Mouse (Mus musculus): Measurements from ENCODE around the gene Acadm. TPM values are rescaled to one million over a fixed set of nuclear protein-coding genes. Genes with fewer than 3 reads are reported as not detected.

Acadm gene
- total and polyA plus RNA-seq, 3 experiments: 78.5 to 224 (median 199) TPM

GRCm38 (mm10) chr3:153932461-153932860 is 12.0 kb downstream of the Acadm start:
- dilution Hi-C loops (cut with MboI; ENCODE audit: extremely low pct_ligation_motif_present, extremely low pct_unique_long_range_greater_than_20kb, low sequenced_read_pairs) (no loop called here), in situ Hi-C loops (cut with MboI; ENCODE audit: low pct_ligation_motif_present, low pct_unique_long_range_greater_than_20kb, low sequenced_read_pairs) (no loop called here)
- H3K27ac ChIP-seq (ENCODE audit: insufficient read depth, low read depth): no peak overlapping the region
- H3K79me2 ChIP-seq (replicated peaks; ENCODE audit: control insufficient read depth, extremely low read depth, insufficient read depth, poor library complexity, severe bottlenecking): no peaks in the 10 kb centered on the region; the same call in 1 of the 2 replicates
- peaks cover 0 to 26% of the 10 kb centered on the region in 2 experiments; a peak in 2 of 4 replicates for H3K4me1 ChIP-seq (ENCODE audit: control insufficient read depth in 1 of 2, insufficient read depth in 2 of 2)
- no peak overlapping the region for H3K9ac ChIP-seq (ENCODE audit: insufficient read depth, low read depth)
- DNase-seq (ENCODE audit: extremely low read depth): no peak
- no peak for TF ChIP-seq ELF1 (IDR thresholded peaks at IDR 0.05; ENCODE audit: low read depth, low read length)
- TF ChIP-seq MAFK (IDR thresholded peaks at IDR 0.05; ENCODE audit: insufficient replicate concordance, low read length): no peak
- TF ChIP-seq IRF4 (IDR thresholded peaks at IDR 0.05; ENCODE audit: low read depth, low read length): no peak
- no peak for TF ChIP-seq CTCF (conservative IDR thresholded peaks at IDR 0.05 in 1 of 2, IDR thresholded peaks at IDR 0.05 in 1 of 2; ENCODE audit: low read depth in 2 of 2, low read length in 2 of 2)
- no peak for TF ChIP-seq POLR2A (IDR thresholded peaks at IDR 0.05; ENCODE audit: low read depth, low read length)
- no peak for TF ChIP-seq MAZ (IDR thresholded peaks at IDR 0.05; ENCODE audit: low read depth, low read length)
- TF ChIP-seq HCFC1 (IDR thresholded peaks at IDR 0.05; ENCODE audit: low read depth, low read length): no peak
- H3K4me3 ChIP-seq (replicated peaks in 1 of 3; ENCODE audit: low read depth in 2 of 3, low read length in 2 of 3, poor library complexity in 1 of 3): no peak overlapping the region
- H3K4me2 ChIP-seq (ENCODE audit: insufficient read depth, low read depth, poor library complexity, severe bottlenecking): no peak overlapping the region
- H3K9me3 ChIP-seq (replicated peaks; ENCODE audit: low read length): no peaks in the 10 kb centered on the region
- H3K27me3 ChIP-seq (replicated peaks): no peaks in the 10 kb centered on the region
- H3K36me3 ChIP-seq (replicated peaks in 1 of 2; ENCODE audit: control insufficient read depth in 1 of 2, insufficient read depth in 1 of 2, low read length in 1 of 2): peaks cover 70 to 86% of the 10 kb centered on the region in 2 experiments

GRCm38 (mm10) chr3:153929526-153929925 is 14.9 kb downstream of the Acadm start:
- H3K36me3 ChIP-seq (replicated peaks in 1 of 2; ENCODE audit: control insufficient read depth in 1 of 2, insufficient read depth in 1 of 2, low read length in 1 of 2): peaks cover 63 to 85% of the 10 kb centered on the region in 2 experiments
- H3K27ac ChIP-seq (ENCODE audit: insufficient read depth, low read depth): no peak overlapping the region
- peaks cover 0 to 14% of the 10 kb centered on the region in 2 experiments; a peak in 2 of 4 replicates for H3K4me1 ChIP-seq (ENCODE audit: control insufficient read depth in 1 of 2, insufficient read depth in 2 of 2)
- TF ChIP-seq NRF1 (IDR thresholded peaks at IDR 0.05; ENCODE audit: low read depth, low read length) (no peak), USF1 (IDR thresholded peaks at IDR 0.05; ENCODE audit: low read depth, low read length) (no peak), ELF1 (IDR thresholded peaks at IDR 0.05; ENCODE audit: low read depth, low read length) (no peak), MAFK (IDR thresholded peaks at IDR 0.05; ENCODE audit: insufficient replicate concordance, low read length) (no peak), HCFC1 (IDR thresholded peaks at IDR 0.05; ENCODE audit: low read depth, low read length) (no peak), SIN3A (IDR thresholded peaks at IDR 0.05; ENCODE audit: low read length) (no peak), RCOR1 (conservative IDR thresholded peaks at IDR 0.05; ENCODE audit: low read depth, low read length) (no peak), JUND (conservative IDR thresholded peaks at IDR 0.05; ENCODE audit: low read depth, low read length) (no peak), CHD2 (IDR thresholded peaks at IDR 0.05; ENCODE audit: low read length) (no peak), ZMIZ1 (IDR thresholded peaks at IDR 0.05; ENCODE audit: low read depth, low read length) (no peak), MYC (IDR thresholded peaks at IDR 0.05; ENCODE audit: low read depth, low read length) (no peak), ETS1 (conservative IDR thresholded peaks at IDR 0.05; ENCODE audit: low read depth, low read length) (no peak), SMC3 (IDR thresholded peaks at IDR 0.05; ENCODE audit: low read depth, low read length) (no peak), MEF2A (IDR thresholded peaks at IDR 0.05; ENCODE audit: borderline replicate concordance, low read depth, low read length) (no peak), POLR2A (IDR thresholded peaks at IDR 0.05; ENCODE audit: low read depth, low read length) (no peak)
- H3K27me3 ChIP-seq (replicated peaks): no peaks in the 10 kb centered on the region
- H3K4me2 ChIP-seq (ENCODE audit: insufficient read depth, low read depth, poor library complexity, severe bottlenecking): no peak overlapping the region
- no peak overlapping the region for H3K4me3 ChIP-seq (replicated peaks in 1 of 3; ENCODE audit: low read depth in 2 of 3, low read length in 2 of 3, poor library complexity in 1 of 3)
- H3K9me3 ChIP-seq (replicated peaks; ENCODE audit: low read length): no peaks in the 10 kb centered on the region
- DNase-seq (ENCODE audit: extremely low read depth): peak; percentile 57
- H3K9ac ChIP-seq (ENCODE audit: insufficient read depth, low read depth): no peak overlapping the region
- no peaks in the 10 kb centered on the region; the same call in 1 of the 2 replicates for H3K79me2 ChIP-seq (replicated peaks; ENCODE audit: control insufficient read depth, extremely low read depth, insufficient read depth, poor library complexity, severe bottlenecking)
- in situ Hi-C loops (cut with MboI; ENCODE audit: low pct_ligation_motif_present, low pct_unique_long_range_greater_than_20kb, low sequenced_read_pairs): no loop called here
- dilution Hi-C loops (cut with MboI; ENCODE audit: extremely low pct_ligation_motif_present, extremely low pct_unique_long_range_greater_than_20kb, low sequenced_read_pairs): no loop called here
